Mouse (Mus musculus) heart, embryonic 14.5 days (tissue): ENCODE results near the gene Ppp1r15b. TPM values are rescaled to one million over a fixed set of nuclear protein-coding genes. Genes with fewer than 3 reads are reported as not detected.

ENCODE experiments used
- ATAC-seq: fragments of 200-750 bp; cut with Nextera tagmentation; 2 replicates; pipeline ENCODE4 v1.8.0; 2017; ENCODE audit warnings: low read depth, moderate TSS enrichment; ENCODE audit not compliant: insufficient number of reproducible peaks, insufficient read depth, low FRiP score
- H3K27ac ChIP-seq, 2 experiments: fragments of 200-500 bp in 1 of 2; fragments of 300-500 bp in 1 of 2; sonication (generic) in 1 of 2; replicated peaks in 1 of 2; 2 replicates each; pipeline ENCODE4 v1.5.1; 2012 to 2014; ENCODE audit warnings: low read depth in 2 of 2, low read length in 2 of 2, control low read depth in 1 of 2, mild to moderate bottlenecking in 1 of 2, mixed read lengths in 1 of 2; ENCODE audit not compliant: control insufficient read depth in 1 of 2, insufficient read depth in 1 of 2
- H3K27me3 ChIP-seq: fragments of 300-500 bp; sonication (generic); 2 replicates; pipeline ENCODE4 v1.6.1; 2014; ENCODE audit warnings: mild to moderate bottlenecking, low read length, control low read depth; ENCODE audit not compliant: control insufficient read depth, insufficient read depth
- H3K36me3 ChIP-seq: fragments of 300-500 bp; sonication (generic); 2 replicates; pipeline ENCODE4 v1.6.1; 2014; ENCODE audit warnings: mild to moderate bottlenecking, control low read depth, low read length, mixed read lengths; ENCODE audit not compliant: control insufficient read depth, insufficient read depth
- H3K4me1 ChIP-seq, 2 experiments: fragments of 200-500 bp in 1 of 2; fragments of 300-500 bp in 1 of 2; sonication (generic) in 1 of 2; 2 replicates each; pipeline ENCODE4 v1.6.1; 2012 to 2014; ENCODE audit warnings: low read length in 2 of 2, control low read depth in 1 of 2, mixed read lengths in 1 of 2; ENCODE audit not compliant: control insufficient read depth in 2 of 2, insufficient read depth in 2 of 2
- H3K4me2 ChIP-seq: fragments of 300-500 bp; sonication (generic); 2 replicates; pipeline ENCODE4 v1.6.1; 2014; ENCODE audit warnings: mild to moderate bottlenecking, low read length
- H3K4me3 ChIP-seq, 2 experiments: fragments of 200-500 bp in 1 of 2; fragments of 300-500 bp in 1 of 2; sonication (generic) in 1 of 2; 2 replicates each; pipeline ENCODE4 v1.5.1; 2012 to 2014; ENCODE audit warnings: low read length in 2 of 2, mild to moderate bottlenecking in 2 of 2, control low read depth in 1 of 2, low read depth in 1 of 2, moderate library complexity in 1 of 2; ENCODE audit not compliant: control insufficient read depth in 1 of 2, insufficient read depth in 1 of 2
- H3K9ac ChIP-seq: fragments of 300-500 bp; sonication (generic); 2 replicates; pipeline ENCODE4 v1.6.1; 2014; ENCODE audit warnings: mild to moderate bottlenecking, low read length
- H3K9me3 ChIP-seq: fragments of 300-500 bp; sonication (generic); 2 replicates; pipeline ENCODE4 v1.6.1; 2016; ENCODE audit warnings: low read length, control low read depth; ENCODE audit not compliant: control insufficient read depth
- WGBS: fragments of 180-500 bp; shearing (Covaris S2); extraction: QIAGEN DNeasy Blood & Tissue Kit; methylation state at CpG from one replicate; pipeline ENCODE4 v1.1.7; 2014; 5-methylcytosine and 5-hydroxymethylcytosine counted together
- polyA plus RNA-seq: library from polyadenylated mRNA; unstranded; fragments of >200 nt; fragmentation: Nextera tagmentation; extraction: Ambion mirVana; gene quantifications from 2 replicates; pipeline ENCODE4 v1.2.1, GENCODE M21; 2014

The Ppp1r15b gene
- polyA plus RNA-seq, 1 experiment from 2014 or later, result 24.5 TPM

- H3K4me3 ChIP-seq, result no peak overlapping the region
- H3K27ac ChIP-seq, result no peak overlapping the region; a peak in 1 of 4 replicates
- H3K9ac ChIP-seq, result no peak overlapping the region
- peaks cover 75% of the 10 kb centered on the region for H3K36me3 ChIP-seq
- WGBS, result 33% methylated on average over 7 of the region's 7 CpGs
- no peak for ATAC-seq
- no peaks in the 10 kb centered on the region for H3K27me3 ChIP-seq
- H3K4me2 ChIP-seq, result no peak overlapping the region
- H3K4me1 ChIP-seq, result peaks cover 19 to 34% of the 10 kb centered on the region in 2 experiments
- H3K9me3 ChIP-seq, result no peaks in the 10 kb centered on the region
Measured at GRCm38 (mm10) chr1:133087206-133087905, 43.6 kb upstream of the Ppp1r15b start.

- H3K9ac ChIP-seq, result no peak overlapping the region
- no peak for ATAC-seq
- H3K4me1 ChIP-seq, result peaks cover 19 to 29% of the 10 kb centered on the region in 2 experiments
- no peak overlapping the region for H3K4me2 ChIP-seq
- peaks cover 75% of the 10 kb centered on the region for H3K36me3 ChIP-seq
- no peak overlapping the region for H3K4me3 ChIP-seq
- H3K27me3 ChIP-seq, result no peaks in the 10 kb centered on the region
- no peaks in the 10 kb centered on the region for H3K9me3 ChIP-seq
- H3K27ac ChIP-seq, result no peak overlapping the region
- WGBS, result 83% methylated on average over 10 of the region's 10 CpGs
Measured at GRCm38 (mm10) chr1:133088196-133088595, 42.7 kb upstream of the Ppp1r15b start.

- H3K4me2 ChIP-seq, result no peak overlapping the region
- no peak for ATAC-seq
- 79% methylated on average over 4 of the region's 4 CpGs for WGBS
- no peaks in the 10 kb centered on the region for H3K9me3 ChIP-seq
- no peak overlapping the region for H3K27ac ChIP-seq
- peaks cover 82% of the 10 kb centered on the region for H3K36me3 ChIP-seq
- H3K4me3 ChIP-seq, result no peak overlapping the region
- H3K4me1 ChIP-seq, result peaks cover 7 to 17% of the 10 kb centered on the region in 2 experiments
- no peak overlapping the region for H3K9ac ChIP-seq
- no peaks in the 10 kb centered on the region for H3K27me3 ChIP-seq
Measured at GRCm38 (mm10) chr1:133089415-133089814, 41.5 kb upstream of the Ppp1r15b start.

- no peak overlapping the region for H3K27ac ChIP-seq
- no peaks in the 10 kb centered on the region for H3K27me3 ChIP-seq
- H3K36me3 ChIP-seq, result peaks cover 90% of the 10 kb centered on the region
- 75% methylated on average over 6 of the region's 6 CpGs for WGBS
- H3K9ac ChIP-seq, result no peak overlapping the region
- no peaks in the 10 kb centered on the region for H3K9me3 ChIP-seq
- H3K4me2 ChIP-seq, result no peak overlapping the region
- ATAC-seq, result no peak
- no peak overlapping the region for H3K4me3 ChIP-seq
- H3K4me1 ChIP-seq, result peaks cover 0 to 9% of the 10 kb centered on the region in 2 experiments; a peak in 3 of 4 replicates
Measured at GRCm38 (mm10) chr1:133090641-133091040, 40.3 kb upstream of the Ppp1r15b start.

DNA sequence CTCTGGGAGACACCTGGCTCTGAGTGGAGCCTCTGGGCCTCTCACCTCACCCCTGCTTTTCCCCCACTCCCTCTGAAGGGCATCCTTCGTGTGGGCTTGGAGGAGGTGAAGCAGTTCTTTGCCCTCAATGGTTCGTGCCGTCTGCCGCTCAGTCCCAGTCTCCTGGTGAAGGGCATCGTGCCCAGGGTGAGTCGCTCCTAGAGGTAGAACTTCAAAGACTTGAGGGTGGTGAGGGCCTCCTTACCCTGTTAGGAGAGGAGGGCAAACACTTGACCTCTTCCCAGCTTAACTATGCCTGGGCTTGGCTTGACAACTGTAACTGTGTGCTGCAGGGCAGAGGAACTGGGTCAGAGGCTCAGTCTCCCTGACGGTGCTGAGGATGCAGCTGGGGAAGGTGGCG, 39.5 kb upstream of the Ppp1r15b start:
- Histone ChIP-seq H3K9ac (no peak overlapping the region), H3K4me2 (no peak overlapping the region), H3K4me3 (no peak overlapping the region), H3K27me3 (no peaks in the 10 kb centered on the region), H3K36me3 (peaks cover 94% of the 10 kb centered on the region), H3K27ac (no peak overlapping the region), H3K4me1 (peaks cover 0 to 9% of the 10 kb centered on the region in 2 experiments; a peak in 3 of 4 replicates), H3K9me3 (no peaks in the 10 kb centered on the region)
- ATAC-seq, result no peak
- WGBS, result 87% methylated on average over 8 of the region's 8 CpGs

GRCm38 (mm10) chr1:133093719-133094118, 37.2 kb upstream of the Ppp1r15b start:
- ATAC-seq, result no peak
- Histone ChIP-seq H3K4me2 (no peak overlapping the region), H3K27ac (no peak overlapping the region), H3K9me3 (no peaks in the 10 kb centered on the region), H3K4me1 (no peaks in the 10 kb centered on the region), H3K27me3 (no peaks in the 10 kb centered on the region), H3K36me3 (peaks cover 100% of the 10 kb centered on the region), H3K4me3 (no peak overlapping the region), H3K9ac (no peak overlapping the region)
- WGBS, result 88% methylated on average over 7 of the region's 7 CpGs

DNA sequence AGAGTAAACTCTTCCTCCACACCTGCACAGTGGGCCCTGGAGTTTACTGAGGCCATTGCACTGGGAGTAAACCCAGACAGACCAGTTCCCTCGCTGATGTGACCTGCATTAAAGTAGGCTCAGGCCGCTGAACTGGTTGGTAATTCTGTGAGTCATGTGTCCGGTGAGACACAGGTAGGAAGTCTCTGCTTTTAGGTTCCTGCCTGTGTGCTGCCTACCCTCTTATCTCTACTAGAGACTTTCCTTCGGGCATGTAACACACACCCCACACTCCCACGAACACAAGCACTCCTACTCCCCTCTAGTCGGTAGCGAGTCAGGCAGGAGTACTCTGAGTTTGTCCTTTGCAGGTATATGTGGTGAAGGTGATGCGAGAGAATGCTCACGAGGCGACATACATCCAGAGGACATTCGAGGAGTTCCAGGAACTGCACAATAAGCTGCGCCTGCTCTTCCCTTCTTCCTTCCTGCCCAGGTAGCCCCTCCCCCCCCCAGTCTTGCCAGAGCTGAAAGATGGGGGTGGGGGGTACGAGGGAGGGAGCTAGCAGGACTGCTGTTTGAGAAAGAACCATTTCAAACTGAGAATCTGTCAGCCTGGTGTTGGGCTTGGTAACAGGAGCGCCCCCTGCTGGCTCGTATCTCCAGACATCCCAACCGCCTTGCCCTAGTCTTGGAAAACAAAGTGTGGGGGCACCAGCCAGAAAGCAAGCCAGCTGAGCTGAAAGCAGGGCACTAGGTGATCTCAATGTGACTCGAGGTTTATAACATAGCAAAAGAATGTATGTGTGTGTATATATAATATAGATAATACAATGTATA, 29.8 kb upstream of the Ppp1r15b start:
- Histone ChIP-seq H3K4me3 (no peak overlapping the region), H3K9ac (no peak overlapping the region), H3K27me3 (no peaks in the 10 kb centered on the region), H3K9me3 (no peaks in the 10 kb centered on the region), H3K4me1 (no peaks in the 10 kb centered on the region), H3K36me3 (peaks cover 98% of the 10 kb centered on the region), H3K4me2 (no peak overlapping the region), H3K27ac (no peak overlapping the region)
- 33% methylated on average over 17 of the region's 17 CpGs for WGBS
- no peak for ATAC-seq
